Mouse (Mus musculus) layer of hippocampus, adult 9-10 months (tissue): ENCODE measurements around the gene Tubb1.
A peak's percentile ranks its signal among the peaks of the same experiment; 100 is the strongest.

Experiments used
- DNase-seq: peaks from one replicate; pipeline ENCODE4 v3.0.0; 2022; ENCODE audit warnings: low spot score

Gene Tubb1

DNA sequence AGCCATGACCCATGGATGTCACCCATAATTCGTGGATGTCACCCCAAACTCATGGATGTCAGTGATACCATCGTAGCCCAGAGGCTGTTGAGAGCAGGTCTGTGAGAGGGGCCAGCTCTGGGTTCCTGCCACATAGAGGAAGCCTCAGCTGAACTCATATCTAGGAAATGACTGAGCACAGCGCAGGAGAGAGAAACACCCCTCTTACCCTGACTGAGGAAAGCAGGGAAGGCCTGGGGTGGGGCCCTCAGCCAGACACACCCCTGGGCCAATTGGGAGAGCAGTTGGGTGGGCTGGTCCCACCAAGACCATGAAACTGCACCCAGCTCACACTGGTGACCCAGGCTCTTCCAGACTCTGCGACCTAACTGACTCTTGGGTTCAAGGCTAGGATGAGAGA, at the start of gene Tubb1:
Gene Tubb1 (plus strand): TSS at position 343 of the 400 bp plus-strand sequence.
- DNase-seq = no peak

DNA sequence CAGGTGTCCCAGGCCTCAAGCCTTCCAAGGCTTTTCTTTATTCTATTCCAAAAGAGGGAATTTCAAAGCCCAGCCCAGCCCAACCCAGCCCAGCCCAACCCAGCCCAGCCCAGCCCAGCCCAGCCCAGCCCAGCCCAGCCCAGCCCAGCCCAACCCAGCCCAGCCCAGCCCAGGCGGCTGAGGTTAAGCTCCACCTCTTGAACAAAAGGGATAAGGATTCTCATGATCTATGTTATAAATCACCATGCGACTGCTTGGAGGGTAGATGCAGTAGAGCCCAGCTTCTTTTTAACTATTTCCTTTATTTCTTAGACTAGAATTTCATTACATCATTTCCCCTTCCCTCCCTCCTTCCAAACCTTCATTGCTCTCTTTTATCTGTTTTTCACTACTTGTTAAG, 40.3 kb upstream of the Tubb1 start:
- no peak for DNase-seq

DNA sequence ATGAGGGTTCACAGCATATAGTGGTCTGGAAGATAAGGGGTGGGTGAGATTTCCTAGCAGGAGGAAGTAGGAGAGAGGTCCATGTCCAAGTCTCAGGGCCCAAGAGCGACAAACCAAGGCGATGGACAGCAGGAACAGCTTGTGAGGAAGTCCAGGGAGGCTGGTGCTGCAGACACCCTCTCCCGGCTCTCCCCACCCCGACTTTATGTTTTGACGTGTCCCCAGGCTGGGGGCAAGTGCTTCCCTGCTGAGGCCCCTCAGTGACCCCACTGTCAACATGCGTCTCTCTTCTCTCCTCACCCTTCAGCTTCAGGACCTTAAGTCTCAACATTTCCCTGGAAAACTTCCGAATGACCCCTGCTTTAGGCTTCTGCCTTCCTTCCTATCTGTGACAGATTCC, 37.4 kb upstream of the Tubb1 start:
- no peak for DNase-seq

DNA sequence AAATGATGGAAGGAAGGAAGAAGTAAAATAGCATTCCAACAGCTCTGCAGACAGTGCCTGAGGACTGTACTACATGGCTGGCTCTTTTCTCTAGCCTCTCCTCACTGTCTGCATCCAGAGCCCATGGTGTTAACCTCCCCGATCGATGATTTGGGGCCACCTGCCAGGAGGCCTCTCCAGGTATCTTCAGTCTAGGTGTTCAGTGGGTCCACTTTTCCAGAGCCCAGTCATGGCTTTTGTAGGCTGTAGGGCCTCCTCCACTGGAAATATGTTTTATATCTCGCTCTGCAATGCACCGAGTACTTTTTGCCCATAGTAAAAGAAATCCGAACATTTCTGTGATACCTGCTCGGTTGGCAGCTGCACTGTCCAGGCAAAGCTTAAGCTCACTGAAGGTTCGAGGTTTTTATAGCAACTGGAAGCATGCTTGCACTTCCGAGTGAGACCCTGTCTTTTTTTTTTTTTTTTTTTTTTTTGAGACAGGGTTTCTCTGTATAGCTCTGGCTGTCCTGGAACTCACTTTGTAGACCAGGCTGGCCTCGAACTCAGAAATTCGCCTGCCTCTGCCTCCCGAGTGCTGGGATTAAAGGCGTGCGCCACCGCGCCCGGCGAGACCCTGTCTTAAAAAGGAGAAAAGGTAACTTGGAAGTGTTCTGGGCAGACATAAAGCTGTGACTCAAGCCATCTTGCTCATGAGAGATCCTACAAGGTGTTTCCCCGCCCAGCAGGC, 35.3 kb upstream of the Tubb1 start:
- DNase-seq = no peak

DNA sequence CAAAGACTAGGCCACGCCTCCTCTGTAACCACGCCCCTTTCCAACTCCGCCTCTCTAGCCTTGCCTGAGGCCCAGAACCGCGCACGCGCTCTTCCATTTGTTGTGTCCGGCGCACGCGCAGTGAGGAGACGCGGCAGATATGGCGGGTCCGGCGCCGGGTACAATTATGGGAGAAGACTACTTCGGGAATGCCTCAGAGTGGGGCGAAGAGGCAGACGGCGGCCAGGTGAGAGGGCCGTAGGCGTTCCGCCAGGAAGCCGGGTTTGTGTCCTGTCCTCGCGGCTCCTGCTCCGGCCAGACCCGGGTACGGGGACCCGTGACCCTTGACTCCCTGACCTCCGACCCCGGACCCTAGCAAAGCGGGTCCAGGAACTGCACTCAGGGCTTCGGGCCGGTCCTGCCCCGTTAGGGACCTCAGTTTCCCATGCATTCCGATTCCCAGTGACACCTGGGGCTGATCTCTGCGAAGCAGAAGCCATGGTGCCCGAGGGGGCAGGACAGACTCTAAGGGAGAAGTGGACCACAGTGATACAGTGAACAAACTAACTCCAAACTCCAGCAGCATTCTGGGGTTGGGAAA, 34.7 kb upstream of the Tubb1 start, which contains the start of gene Nelfcd:
Gene Nelfcd (plus strand): TSS at position 74 of the 580 bp plus-strand sequence.
- peak; percentile 86 for DNase-seq

DNA sequence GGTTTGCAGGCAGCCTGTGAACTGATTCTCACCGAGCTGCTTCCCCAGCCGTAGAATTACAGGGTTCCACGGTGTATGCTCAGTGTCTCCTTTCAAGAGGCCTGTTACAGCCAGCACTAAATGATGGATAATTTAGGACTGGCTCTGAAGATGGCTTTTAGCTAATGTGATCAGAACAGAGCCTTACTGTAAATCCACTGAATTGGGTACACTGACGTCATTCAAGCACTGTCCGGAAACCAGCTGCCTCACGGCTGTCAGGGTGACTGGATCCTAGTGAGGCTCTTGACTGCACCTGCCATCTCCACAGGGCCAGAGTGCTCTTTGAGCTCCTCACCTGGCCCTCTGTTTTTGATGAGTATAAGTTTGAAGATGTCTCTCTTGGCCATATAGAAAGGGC, 29.4 kb upstream of the Tubb1 start:
- no peak for DNase-seq

DNA sequence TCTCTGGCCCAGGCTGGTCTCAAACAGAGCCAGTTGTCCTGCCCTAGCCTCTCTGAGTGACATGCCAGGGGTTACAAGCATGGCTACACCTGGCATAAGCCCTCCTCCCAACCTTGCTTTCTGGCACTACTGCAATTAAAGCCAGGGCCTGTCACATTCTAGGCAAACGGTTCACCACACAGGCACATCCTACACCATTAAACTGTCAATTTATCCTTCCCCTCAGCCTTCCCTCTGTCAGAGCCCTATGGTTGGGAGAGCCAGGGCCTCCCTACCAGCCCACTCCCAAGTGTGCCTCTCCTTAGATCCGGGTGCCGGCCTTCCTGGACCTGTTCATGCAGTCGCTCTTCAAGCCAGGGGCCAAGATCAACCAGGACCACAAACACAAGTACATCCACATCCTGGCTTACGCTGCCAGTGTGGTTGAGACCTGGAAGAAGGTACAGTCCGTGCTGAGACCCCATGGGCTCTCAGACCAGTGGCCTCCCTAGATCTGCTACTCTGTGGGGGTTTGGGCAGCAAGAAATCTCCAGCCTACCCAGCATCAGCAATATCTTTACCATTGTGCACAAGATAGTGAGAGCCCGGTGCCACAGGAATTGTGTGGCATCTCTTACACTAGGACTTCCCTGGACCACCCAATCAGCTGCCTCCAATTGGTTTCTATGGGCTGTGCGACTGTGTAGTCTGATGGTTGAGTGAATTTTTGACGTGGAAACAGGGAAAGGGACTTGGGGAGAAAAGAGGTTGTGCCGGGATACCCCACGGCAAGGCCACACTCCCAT, 26.0 kb upstream of the Tubb1 start:
- no peak for DNase-seq

DNA sequence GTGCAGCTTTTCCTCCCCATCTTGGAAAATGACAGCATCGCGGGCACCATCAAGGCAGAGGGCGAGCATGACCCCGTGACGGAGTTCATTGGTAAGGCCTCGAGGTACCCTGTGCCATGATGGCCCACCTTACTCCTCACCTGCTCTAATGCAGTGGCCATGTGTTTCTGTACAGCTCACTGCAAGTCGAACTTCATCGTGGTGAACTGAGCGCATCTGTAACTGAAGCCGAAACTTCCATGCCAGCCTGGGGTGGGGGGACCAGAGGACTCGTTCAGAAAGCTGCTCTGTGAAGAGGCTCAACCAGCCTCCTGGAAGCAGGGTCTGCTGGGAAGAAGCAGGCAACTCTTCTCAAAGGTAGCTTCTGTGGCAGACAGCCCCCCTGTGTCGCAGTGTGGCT, 23.6 kb upstream of the Tubb1 start:
- no peak for DNase-seq

DNA sequence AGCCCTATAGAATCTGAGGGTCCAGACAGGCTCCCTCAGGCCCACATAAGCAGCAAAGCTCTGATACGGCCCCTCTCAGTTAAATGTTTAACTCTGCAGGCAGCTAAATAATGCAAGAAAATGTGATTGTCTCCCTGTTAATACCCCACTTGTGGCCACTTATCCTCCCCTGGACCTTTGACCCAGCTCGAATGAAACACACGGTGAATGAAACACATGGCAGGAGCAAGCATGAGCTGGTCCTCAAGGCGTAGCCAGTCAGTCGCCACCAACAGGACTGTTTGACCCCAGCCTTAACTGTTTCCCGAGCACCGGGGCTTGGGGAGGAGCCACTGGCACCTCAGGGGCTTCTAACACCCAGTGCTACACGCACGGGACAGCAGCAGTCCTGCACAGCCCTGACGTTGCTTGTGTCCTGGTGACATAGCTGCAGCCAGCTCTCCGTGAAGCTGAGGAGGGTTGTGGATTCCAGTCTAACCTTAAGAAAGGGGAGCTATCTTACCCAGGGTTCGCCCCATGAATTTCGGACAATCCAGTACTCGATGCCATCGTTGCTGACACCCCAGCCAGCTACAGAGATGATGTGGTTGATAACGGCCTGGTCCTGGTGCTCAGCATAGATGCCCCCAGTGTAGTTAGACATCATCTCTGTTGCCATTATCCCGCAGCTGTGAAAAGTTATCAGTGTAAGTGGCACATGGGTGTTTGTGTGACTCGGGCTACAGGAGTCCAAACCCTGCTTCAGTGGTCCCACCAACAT, 22.2 kb upstream of the Tubb1 start:
- DNase-seq = no peak

DNA sequence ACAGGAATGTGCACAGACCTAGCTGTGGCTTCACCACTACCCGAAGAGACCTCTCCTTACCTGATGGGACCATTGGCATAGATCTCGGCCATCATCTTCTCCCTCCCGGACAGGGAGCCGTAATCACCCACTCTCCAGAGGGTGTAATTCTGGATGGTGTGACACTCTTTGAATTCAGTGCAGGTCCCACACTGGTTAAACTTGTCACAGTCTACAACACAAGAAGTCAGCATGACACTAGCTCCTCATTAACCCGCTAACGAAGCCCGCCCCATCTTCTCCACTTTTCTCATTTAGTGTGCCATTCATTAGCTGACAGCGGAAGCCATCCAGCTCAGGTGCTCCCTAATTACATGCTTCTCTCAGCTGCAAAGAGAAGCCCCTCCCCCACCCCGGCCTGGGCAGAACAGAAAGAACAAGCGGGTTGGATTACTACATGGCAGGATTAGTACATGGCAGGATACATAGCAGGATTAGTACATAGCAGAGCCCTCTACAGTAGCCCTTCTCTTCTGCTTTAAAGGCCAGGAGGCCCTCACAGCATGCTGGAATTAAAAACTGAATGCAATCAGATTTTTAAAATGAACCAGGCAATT, 21.4 kb upstream of the Tubb1 start:
- DNase-seq = no peak

DNA sequence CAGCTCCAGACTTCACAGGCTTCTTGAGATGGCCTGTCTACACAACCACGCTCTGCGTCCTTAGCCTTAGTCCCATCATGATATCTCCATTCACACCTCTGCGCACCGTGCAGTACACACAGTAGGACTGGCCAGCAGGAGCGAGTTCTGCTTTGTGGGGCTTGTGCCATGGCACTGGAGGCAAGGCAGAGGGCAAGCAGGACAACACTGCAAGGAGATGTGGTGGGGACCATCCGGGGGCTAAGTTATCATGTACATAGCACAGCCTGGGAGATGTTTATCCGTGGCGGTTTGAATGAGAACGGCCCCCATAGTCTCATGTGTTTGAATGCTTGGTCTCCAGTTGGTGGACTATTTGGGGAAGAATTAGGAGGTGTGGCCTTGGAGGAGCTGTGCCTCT, 15.6 kb upstream of the Tubb1 start:
- DNase-seq = no peak

DNA sequence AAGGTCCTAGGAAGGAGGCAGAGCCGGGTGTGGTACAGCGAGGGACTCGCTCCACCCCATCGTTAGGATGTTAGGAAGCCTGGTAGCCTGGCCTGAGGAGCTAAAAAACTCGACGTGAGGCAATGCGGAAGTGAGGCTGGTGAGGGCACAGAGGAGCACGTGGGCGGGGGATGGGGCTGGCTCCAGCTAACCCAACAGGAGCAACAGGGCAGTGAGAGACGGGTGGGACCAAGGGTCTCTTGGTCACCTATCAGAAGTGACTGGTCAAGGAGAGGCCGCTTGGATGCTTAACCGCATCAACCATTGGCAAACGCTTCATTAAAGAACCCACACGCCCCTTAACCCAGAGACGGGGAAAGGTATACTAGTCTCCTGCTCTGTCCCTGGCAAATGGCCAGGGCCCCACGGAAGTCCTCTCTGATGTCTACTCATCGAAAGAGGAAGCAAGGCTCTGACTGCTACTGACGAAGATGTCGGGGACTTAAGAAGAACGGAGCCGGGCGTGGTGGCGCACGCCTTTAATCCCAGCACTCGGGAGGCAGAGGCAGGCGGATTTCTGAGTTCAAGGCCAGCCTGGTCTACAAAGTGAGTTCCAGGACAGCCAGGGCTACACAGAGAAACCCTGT, 14.3 kb upstream of the Tubb1 start:
- DNase-seq = no peak

DNA sequence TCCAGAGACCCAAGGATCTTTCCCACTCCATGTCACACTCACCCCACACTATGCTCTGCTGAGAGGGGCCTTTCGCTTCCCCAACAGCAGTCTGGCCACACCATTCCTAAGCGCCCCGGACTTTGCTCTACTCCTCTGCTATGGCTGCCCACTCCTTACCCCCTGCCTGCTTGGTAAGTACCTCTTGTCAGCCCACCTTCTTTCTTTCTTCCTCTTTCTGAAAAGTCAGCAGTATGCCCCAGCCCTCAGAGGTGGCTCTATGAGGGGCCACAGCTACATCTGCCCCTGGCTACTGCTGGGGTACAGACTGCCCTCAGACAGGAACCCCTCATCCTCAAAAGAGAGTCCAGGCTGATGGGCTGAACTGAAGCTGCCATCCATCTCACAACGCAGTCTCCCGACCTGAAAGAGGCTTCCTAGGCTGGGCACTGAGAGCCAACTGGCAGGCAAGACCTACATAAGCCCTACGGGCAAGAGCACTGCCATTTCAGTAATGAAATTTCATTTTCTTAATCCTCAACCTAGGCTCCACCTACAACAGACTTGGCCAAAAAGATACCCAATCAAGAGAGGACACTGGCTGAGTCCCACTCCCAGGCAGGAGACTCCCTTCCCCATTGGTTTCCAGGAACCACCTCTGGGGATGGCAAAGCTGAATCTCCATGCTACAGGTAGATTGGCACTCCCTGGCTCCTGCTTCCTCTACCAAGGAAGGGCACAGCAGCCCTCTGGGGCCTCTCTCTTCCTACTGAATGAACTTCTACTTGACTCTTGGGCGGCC, 13.4 kb upstream of the Tubb1 start:
- no peak for DNase-seq

DNA sequence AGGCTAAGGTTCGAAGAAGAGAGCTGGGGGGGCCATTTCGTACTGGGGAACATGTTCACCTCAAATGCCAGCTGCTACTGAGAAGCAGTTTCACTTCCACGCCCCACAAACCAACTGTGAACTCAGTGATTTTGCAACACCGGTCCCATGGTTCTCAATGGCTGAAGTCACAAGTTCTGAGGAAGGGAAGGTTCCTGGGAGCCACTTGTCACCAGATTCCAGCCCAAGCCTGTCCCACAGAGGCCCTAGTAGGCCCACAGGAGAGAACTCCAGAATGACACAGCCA, 12.9 kb upstream of the Tubb1 start:
- no peak for DNase-seq

DNA sequence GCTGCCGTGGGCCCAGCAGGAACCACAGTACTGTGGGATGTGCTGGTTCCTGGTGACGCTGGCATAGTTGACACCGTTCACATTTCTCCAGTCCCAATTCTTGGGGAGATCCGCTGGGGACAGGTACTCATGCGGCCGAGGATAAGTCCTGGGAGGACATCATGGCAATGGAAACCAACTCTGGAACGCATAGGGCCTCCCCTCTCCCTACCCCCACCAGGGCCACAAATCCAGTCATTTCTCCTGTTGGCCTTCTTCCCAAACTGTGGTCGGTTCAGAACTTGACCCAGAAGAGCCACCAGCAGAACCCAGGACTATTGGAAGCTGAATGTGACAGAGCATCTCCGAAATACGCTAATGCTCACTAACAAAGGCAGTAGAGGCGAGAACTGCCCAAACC, 12.3 kb upstream of the Tubb1 start:
- no peak for DNase-seq

DNA sequence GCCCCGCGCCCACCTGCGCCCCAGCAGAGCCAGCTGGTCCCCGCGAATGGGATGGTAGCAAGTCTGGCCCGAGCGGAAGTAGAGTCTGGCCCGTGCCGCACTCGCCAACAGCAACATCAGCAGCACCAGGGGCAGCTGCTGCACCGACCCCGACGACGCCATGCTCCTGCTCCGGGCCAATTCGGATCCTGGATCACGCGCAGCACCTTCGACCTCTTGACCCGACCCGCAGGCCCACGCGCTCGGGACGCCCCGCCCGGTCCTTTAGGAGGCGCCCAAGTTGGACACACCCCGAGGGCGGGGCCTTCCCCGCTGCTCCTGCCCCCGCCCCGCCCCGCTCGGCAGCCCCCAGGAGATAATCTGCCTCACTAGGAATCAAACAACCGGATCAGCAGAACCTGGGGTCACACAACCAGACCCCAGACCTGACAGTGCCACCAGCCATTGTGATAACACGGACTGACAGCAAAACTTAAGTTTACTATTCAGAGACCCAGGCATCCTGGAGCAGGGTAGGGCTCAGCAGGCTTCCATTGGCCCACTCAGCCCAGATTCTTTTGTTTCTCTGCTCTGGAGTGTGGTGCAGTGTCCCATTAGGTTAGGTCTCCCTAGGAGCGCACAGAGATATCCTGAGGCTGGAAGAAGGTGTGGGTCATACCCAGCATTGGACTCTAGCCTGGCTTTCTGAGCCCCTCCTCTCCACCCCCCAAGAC, 11.6 kb upstream of the Tubb1 start, which contains the start of gene Ctsz:
Gene Ctsz (minus strand): TSS at position 303 of the 713 bp plus-strand sequence.
- no peak for DNase-seq

DNA sequence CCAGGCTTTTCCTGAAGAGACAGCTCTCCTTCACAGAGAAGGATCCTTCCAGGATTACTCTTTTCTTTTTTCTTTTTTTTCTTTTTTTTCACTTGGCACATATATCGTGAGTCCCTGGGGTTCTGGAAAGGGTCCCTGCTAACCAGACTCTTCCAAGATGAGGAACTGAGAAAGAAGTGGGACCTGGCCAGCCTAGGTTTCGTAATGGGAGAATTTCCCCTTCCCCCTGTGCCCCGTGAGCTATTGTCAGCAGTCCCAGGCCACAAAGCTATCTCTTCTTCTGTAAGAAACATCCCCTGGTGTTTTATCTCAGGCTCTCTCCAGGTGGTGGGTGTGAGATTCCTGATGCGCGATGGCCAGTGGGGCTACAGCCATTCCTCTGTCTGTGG, 11.1 kb upstream of the Tubb1 start:
- peak; percentile 29 for DNase-seq

DNA sequence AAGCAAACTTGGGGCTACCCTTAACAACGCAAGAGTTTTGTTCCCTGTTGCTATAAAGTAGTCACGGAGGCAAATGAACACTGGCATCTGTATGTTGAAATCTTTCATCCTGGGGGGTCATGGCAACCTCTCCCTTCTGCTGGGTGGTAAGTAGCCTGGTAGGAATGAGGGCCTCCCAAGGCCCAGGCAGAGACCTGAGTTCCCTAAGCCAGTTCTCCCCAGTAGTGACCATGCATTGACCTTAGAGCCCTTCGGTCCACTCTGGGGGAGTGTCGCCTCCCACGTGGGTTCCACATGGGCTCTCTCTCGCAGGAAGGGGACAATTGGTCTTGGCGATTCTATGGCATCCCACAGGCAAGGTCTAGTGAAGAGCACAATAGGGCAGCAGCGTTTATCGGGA, 10.5 kb upstream of the Tubb1 start:
- DNase-seq = no peak

DNA sequence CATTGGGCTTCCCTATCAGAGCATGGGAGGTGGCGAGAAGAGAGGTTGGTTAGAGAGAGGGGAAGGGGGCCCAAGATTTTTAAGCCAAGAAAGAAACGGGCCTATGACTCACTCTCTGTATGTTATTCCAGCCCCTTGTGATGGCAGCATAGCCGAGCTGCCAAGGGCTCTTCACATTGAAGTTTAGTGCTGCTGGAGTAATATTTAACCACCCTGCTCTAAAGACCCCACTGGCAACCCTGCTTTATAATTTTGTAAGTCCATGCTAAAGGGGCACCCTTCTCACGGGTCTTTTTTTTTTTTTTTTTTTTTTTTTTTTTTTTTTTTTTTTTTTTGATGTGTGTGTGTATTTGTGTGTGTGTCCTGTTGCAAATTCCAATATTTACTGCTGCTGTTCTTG, 8.6 kb upstream of the Tubb1 start:
- DNase-seq = no peak

DNA sequence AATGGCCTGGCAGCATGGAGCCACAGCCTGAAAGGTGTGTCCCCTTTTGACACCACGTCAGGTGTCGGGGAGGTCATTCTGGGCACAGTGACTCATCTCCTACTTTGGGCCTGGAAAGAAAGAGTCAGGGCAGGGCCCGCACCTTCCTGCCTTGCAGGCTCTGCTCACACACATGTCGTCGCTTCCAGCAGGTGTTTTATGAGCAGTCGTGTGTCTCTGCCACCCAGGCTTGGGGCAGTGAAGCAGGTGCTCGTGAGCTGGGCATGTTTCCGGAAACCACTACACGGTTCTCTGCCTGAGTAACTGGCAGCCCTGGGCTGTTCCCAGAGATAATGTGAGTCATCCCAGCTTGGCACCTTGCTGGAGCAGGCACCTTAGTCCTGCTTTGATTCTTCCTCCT, 8.0 kb upstream of the Tubb1 start:
- no peak for DNase-seq
